Mouse (Mus musculus) R1 (cell line): ENCODE data around the gene Nxpe3.

ENCODE experiments used
- DNase-seq: peaks from one replicate; pipeline ENCODE4 v3.0.0-alpha.2; 2018; ENCODE audit warnings: low read depth, low spot score

Gene Nxpe3

DNA sequence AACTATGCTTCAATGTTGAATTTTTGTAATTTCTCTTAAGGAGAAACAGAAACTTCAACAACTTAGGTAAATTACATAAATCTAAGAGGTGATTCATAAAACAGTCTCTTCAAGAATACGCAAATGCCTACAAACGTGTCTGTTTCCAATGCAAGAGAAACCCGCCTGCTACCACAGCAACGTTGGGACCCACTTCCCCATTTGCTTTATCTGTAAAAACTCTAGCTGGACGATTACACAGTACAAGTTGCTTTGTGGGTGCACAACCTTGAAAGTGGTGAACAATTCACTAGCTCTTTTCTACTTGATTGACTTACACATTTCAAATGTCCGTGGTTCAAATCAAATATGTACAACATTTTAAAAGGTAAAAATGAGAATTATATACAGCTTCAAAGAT lies 83.3 kb downstream of the Nxpe3 start:
- no peak for DNase-seq

DNA sequence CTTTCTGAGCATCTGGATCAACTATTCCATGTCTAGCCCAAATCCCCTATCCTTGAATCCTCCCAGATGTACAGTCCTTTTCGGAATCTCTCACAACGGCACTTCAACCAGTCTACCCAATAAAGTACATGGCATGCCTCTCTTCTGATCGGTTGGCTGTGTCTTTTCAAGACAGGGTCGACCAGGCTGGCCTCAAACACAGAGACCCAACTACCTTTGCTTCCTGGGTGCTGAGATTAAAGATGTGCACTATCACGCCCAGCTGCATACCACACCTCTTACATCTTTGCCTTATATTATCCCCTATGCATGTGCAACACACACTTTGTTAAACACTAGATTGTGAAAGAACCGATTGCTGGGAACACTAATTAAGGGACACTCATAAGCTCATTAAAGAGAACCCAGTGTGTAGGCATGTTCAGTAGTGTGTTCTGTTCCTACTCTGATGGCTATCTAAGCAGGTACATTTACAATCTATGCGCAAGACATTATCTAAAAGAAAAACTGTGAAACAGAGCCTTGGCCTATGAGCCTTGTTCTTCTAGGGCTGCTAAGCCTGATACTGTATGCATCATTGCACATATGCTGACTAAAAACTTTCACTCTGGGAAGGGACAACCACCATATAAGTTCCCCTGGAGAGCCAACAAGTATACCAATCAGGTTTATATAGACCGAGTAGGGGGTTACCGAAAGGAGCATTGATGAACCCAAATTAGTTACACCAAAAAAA lies 85.1 kb downstream of the Nxpe3 start:
- no peak for DNase-seq

DNA sequence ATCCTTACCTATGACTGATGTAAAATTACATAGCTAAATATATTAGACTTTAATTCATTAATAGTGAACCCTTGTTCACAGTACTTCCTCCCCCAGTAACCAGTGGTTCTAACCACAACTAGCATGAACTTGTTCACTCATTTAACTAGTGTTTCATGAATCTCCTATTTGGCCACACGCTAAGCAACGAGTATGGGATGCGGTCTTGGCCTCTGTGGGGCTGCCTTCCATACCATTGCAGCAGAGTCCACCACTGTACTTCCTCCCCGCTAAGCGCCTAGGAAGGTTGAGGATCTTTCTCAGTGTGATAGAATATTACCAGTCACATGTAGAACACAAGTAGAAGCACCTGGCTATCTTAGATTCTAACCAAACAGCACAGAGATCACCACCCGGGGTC lies 85.7 kb downstream of the Nxpe3 start:
- no peak for DNase-seq

DNA sequence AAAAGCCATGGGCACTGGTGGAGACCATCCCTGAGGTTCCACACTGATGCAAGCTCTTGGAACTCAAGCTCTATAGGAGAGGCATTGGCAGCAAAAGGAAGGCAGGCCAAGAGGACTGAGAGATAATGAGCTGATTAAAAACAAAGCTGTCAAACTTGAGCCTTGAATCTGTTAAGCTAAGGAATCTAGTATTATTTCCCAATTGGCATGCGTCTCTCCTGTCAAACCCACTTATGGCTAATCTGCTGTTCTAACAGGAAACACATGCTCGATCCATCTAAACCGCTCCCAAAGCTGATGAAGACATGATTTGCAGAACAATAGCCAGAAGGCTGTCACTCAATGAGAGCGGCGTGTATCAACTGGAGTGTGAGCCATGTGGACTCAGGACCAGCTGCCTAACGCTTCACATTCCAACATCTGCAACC lies 87.6 kb downstream of the Nxpe3 start:
- peak; percentile 46 for DNase-seq

DNA sequence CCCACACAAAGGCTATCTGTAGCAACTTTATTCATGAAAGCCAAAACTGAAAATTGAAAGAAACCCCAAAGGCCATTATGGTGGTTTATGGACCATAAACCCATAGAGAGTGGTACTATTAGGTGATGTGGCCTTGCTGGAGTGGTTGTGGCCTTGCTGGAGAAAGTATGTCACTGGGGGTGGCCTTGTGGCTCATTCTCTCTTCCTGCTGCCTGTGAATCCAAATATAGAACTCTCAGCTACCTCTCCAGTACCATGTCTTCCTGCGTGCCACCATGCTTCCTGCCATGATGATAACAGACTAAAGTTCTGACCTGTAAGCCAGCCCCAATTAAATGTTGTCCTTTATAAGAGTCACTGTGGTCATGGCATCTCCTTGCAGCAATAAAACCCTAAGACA lies 90.3 kb downstream of the Nxpe3 start:
- no peak for DNase-seq

DNA sequence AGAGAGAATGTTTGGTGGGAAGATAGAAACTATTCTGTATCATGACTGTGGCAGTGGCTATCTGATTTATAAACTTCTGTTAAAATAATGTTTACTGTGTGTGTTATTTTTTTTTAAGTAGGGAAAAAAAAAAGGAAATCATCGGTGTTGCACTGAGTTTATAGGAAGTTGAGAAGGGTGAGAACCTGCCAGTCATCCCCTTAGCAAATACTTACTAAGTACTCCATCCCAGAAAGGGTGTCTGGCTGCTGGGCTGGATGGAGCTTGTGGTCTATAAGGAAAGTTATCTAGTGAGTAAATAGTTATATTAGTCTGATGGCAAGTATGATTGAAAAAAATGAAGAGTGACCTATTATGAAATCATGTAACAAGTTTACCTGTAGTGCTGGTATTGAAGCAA lies 93.5 kb downstream of the Nxpe3 start:
- no peak for DNase-seq

DNA sequence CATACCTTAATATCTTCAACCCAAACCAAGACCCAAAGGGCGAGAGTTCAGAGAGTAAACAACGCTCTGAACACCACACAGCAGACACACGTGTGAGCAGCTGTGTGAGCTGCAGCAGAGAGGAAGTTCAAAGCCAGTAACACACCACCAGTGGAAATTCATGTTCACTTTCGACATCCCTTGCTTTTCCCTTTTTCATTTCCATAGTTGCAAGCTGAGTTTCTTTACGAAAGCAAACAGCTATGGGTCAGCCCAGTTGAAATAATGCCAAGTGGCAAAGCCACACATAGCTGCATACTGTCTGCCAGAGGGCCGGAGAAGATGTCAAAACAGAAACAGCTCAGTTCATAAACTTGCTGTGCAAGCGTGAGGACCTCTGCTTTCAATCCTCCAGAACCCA lies 96.2 kb downstream of the Nxpe3 start:
- DNase-seq, result no peak

DNA sequence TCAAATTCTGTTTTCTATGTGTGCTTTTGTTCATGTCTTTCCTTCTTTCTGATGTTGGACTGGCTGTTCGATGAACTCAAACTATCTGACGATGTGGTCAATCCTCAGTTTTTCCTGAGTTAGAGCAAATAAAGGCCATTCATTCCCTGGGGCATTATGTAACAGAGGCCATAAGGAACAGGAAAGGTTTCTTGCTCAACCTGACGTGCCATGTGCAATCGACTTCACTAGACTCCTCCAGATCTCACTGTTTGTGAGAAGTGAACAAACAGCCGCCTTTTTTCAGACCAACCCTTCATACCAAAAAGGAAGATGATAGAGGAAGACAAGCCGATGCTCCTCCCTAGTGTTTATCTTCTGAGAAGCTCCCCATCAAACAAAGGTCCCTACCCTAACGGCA lies 104.8 kb downstream of the Nxpe3 start:
- no peak for DNase-seq
